12 mouse cellular contexts compared by ENCODE assay signal in the genomic region with DNA sequence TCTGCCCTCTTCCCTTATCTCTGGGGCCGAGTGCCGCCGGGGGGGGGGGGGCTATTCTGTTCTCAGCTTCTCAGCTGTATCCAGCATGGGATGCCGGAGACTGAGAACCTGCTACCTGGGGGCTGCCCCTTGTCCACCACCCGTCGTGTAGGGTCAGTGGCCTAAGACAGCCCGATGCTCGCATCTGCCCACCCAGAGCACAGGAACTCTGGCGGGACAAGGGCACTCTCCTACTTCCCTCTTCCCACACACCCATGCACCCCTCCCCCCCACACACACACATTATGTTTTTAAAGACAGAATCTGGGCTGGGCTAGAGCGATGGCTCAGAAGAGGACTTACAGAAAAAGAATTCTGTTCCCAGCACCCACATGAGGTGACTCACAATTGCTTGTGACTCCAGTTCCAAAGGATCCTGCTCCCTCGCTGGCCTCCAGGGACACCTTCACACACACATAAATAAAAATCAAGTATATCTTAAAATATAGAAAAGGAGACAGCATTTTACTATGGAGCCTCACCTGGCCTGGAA. TPM values are rescaled to one million over a fixed set of nuclear protein-coding genes. Genes with fewer than 3 reads are reported as not detected.
"Had no signal": no experiment of that assay in that cellular context is flagged by ENCODE, and none has a peak within 500 bp of the region (broad histone marks: within the 10 kb centered on the region; RNA-seq: fewer than 3 reads in every experiment).

No protein-coding gene starts in this region.

- H3K4me3 ChIP-seq: left cerebral cortex, adult 2 months; liver, embryonic 13.5 days; midbrain, embryonic 10.5 days had no signal

- H3K27ac ChIP-seq: left cerebral cortex, adult 2 months; liver, embryonic 13.5 days; midbrain, embryonic 10.5 days; stomach, postnatal 0 days had no signal

- H3K36me3 ChIP-seq: liver, embryonic 13.5 days had no signal

- ATAC-seq: midbrain, embryonic 16.5 days had no signal

- DNase-seq: kidney, adult 8-10 months; kidney, postnatal 25 days; liver; liver, embryonic 13.5 days; lung, adult 18-20 months; lung, postnatal 4 days had no signal

- H3K9ac ChIP-seq: liver, embryonic 13.5 days had no signal

- H3K9me3 ChIP-seq: liver, embryonic 13.5 days; midbrain, embryonic 10.5 days had no signal

- H3K4me2 ChIP-seq: liver, embryonic 13.5 days had no signal

RNA-seq across cellular contexts. Expression of a gene that starts 41.1 kb away (rescaled TPM):
- total RNA-seq: megakaryocyte, adult 5-6 weeks had no signal
- polyA plus RNA-seq: urinary bladder, adult 2 months had no signal
